Mouse (Mus musculus): Measurements from ENCODE around the gene Prkag3. TPM values are rescaled to one million over a fixed set of nuclear protein-coding genes. Genes with fewer than 3 reads are reported as not detected.

Prkag3 gene
- polyA plus RNA-seq, 1 experiment from 2014 or later: 0.46 TPM

GRCm38 (mm10) chr1:74693891-74694583 is 55.0 kb downstream of the Prkag3 start:
- H3K9me3 ChIP-seq: no peaks in the 10 kb centered on the region
- ATAC-seq (ENCODE audit: insufficient number of reproducible peaks, insufficient read depth, low FRiP score, low TSS enrichment, low read depth): no peak
- no peaks in the 10 kb centered on the region for H3K27me3 ChIP-seq
- no peak overlapping the region for H3K4me3 ChIP-seq (replicated peaks)
- H3K9ac ChIP-seq (replicated peaks): no peak overlapping the region
- H3K4me2 ChIP-seq: no peak overlapping the region
- WGBS: 92% methylated on average over 8 of the region's 8 CpGs
- no peak overlapping the region for H3K27ac ChIP-seq
- H3K36me3 ChIP-seq: peaks cover 91% of the 10 kb centered on the region
- H3K4me1 ChIP-seq (replicated peaks): no peaks in the 10 kb centered on the region

Other genes with a start within 250 kb of the Prkag3 start
- 82.6 and 84.5 TPM in 2 replicates for gene Cnot9, start 243.2 kb downstream of the Prkag3 start, polyA plus RNA-seq (2016; fragmentation: Nextera tagmentation; extraction: Ambion mirVana)
- 0.51 and 1.0 TPM in 2 replicates for gene Plcd4, start 206.3 kb downstream of the Prkag3 start, polyA plus RNA-seq (2016; fragmentation: Nextera tagmentation; extraction: Ambion mirVana)
- gene Usp37, start 204.9 kb downstream of the Prkag3 start, polyA plus RNA-seq (2016; fragmentation: Nextera tagmentation; extraction: Ambion mirVana): 43.2 and 46.2 TPM in 2 replicates
- gene Zfp142, start 161.0 kb downstream of the Prkag3 start, polyA plus RNA-seq (2016; fragmentation: Nextera tagmentation; extraction: Ambion mirVana): 8.3 and 11.3 TPM in 2 replicates
- 15.1 and 16.2 TPM in 2 replicates for gene Bcs1l, start 160.9 kb downstream of the Prkag3 start, polyA plus RNA-seq (2016; fragmentation: Nextera tagmentation; extraction: Ambion mirVana)
- gene Rnf25, start 147.8 kb downstream of the Prkag3 start, polyA plus RNA-seq (2016; fragmentation: Nextera tagmentation; extraction: Ambion mirVana): 37.0 and 37.3 TPM in 2 replicates
- 12.0 and 12.5 TPM in 2 replicates for gene Stk36, start 147.8 kb downstream of the Prkag3 start, polyA plus RNA-seq (2016; fragmentation: Nextera tagmentation; extraction: Ambion mirVana)
- gene Ttll4, start 87.5 kb downstream of the Prkag3 start, polyA plus RNA-seq (2016; fragmentation: Nextera tagmentation; extraction: Ambion mirVana): 30.4 and 33.6 TPM in 2 replicates
- gene Cyp27a1, start 35.6 kb downstream of the Prkag3 start, polyA plus RNA-seq (2016; fragmentation: Nextera tagmentation; extraction: Ambion mirVana): 14.9 and 15.8 TPM in 2 replicates
- gene Wnt6, start 22.7 kb upstream of the Prkag3 start, polyA plus RNA-seq (2016; fragmentation: Nextera tagmentation; extraction: Ambion mirVana): 38.7 and 40.5 TPM in 2 replicates
- gene Wnt10a, start 42.3 kb upstream of the Prkag3 start, polyA plus RNA-seq (2016; fragmentation: Nextera tagmentation; extraction: Ambion mirVana): 3.4 and 3.5 TPM in 2 replicates
- gene Cdk5r2, start 105.7 kb upstream of the Prkag3 start, polyA plus RNA-seq (2016; fragmentation: Nextera tagmentation; extraction: Ambion mirVana): not detected in 2 replicates
- 0.26 and 0.49 TPM in 2 replicates for gene Fev, start 136.2 kb upstream of the Prkag3 start, polyA plus RNA-seq (2016; fragmentation: Nextera tagmentation; extraction: Ambion mirVana)
- gene Cryba2, start 143.9 kb upstream of the Prkag3 start, polyA plus RNA-seq (2016; fragmentation: Nextera tagmentation; extraction: Ambion mirVana): not detected in 2 replicates
- gene Cfap65, start 186.4 kb upstream of the Prkag3 start, polyA plus RNA-seq (2016; fragmentation: Nextera tagmentation; extraction: Ambion mirVana): not detected in 2 replicates
- 3.3 and 6.5 TPM in 2 replicates for gene Ihh, start 202.5 kb upstream of the Prkag3 start, polyA plus RNA-seq (2016; fragmentation: Nextera tagmentation; extraction: Ambion mirVana)